Mouse (Mus musculus): ENCODE data around the gene Whamm.

Gene Whamm

GRCm38 (mm10) chr7:81571108-81571940 lies at the start of gene Whamm:
Whamm (plus strand) TSS chr7:81571266.
- WGBS, result under 1% methylated on average over 92 of the region's 96 CpGs

- WGBS, result under 1% methylated on average over 31 of the region's 31 CpGs
These were observed 47.9 kb upstream of the Whamm start for GRCm38 (mm10) chr7:81523008-81523662.

GRCm38 (mm10) chr7:81523663-81524017 lies 47.4 kb upstream of the Whamm start:
- 5% methylated on average over 13 of the region's 13 CpGs for WGBS

GRCm38 (mm10) chr7:81528918-81529317 lies 42.1 kb upstream of the Whamm start:
- 87% methylated on average over 8 of the region's 8 CpGs for WGBS

- WGBS, result 32% methylated on average over 1 of the region's 1 CpGs
These were observed 39.6 kb upstream of the Whamm start for GRCm38 (mm10) chr7:81531462-81531861.

- WGBS, result 82% methylated on average over 4 of the region's 4 CpGs
These were observed 34.6 kb upstream of the Whamm start for GRCm38 (mm10) chr7:81536478-81536877.

GRCm38 (mm10) chr7:81538070-81538675 lies 32.9 kb upstream of the Whamm start:
- WGBS, result 85% methylated on average over 2 of the region's 2 CpGs

- 33% methylated on average over 2 of the region's 2 CpGs for WGBS
These were observed 31.5 kb upstream of the Whamm start for GRCm38 (mm10) chr7:81539565-81539964.

- WGBS, result 57% methylated on average over 1 of the region's 1 CpGs
These were observed 30.1 kb upstream of the Whamm start for GRCm38 (mm10) chr7:81540999-81541398.

- 37% methylated on average over 7 of the region's 7 CpGs for WGBS
These were observed 29.0 kb upstream of the Whamm start for GRCm38 (mm10) chr7:81541924-81542524.

- 86% methylated on average over 8 of the region's 8 CpGs for WGBS
These were observed 28.1 kb upstream of the Whamm start for GRCm38 (mm10) chr7:81542934-81543333.

GRCm38 (mm10) chr7:81548864-81549263 lies 22.2 kb upstream of the Whamm start:
- WGBS, result 86% methylated on average over 11 of the region's 11 CpGs

- 61% methylated on average over 4 of the region's 4 CpGs for WGBS
These were observed 17.5 kb upstream of the Whamm start for GRCm38 (mm10) chr7:81553589-81553988.

- WGBS, result 64% methylated on average over 2 of the region's 2 CpGs
These were observed 16.7 kb upstream of the Whamm start for GRCm38 (mm10) chr7:81554369-81554768.

- WGBS, result 80% methylated on average over 4 of the region's 4 CpGs
These were observed 14.2 kb upstream of the Whamm start for GRCm38 (mm10) chr7:81556839-81557238.

GRCm38 (mm10) chr7:81557252-81557984 lies 13.6 kb upstream of the Whamm start:
- WGBS, result 65% methylated on average over 7 of the region's 7 CpGs

- WGBS, result 86% methylated on average over 4 of the region's 4 CpGs
These were observed 13.1 kb upstream of the Whamm start for GRCm38 (mm10) chr7:81557985-81558360.

- 92% methylated on average over 14 of the region's 14 CpGs for WGBS
These were observed 11.7 kb upstream of the Whamm start for GRCm38 (mm10) chr7:81559231-81559980.

GRCm38 (mm10) chr7:81560101-81561049 lies 10.7 kb upstream of the Whamm start:
- 64% methylated on average over 8 of the region's 8 CpGs for WGBS

GRCm38 (mm10) chr7:81561211-81561610 lies 9.9 kb upstream of the Whamm start:
- 84% methylated on average over 5 of the region's 5 CpGs for WGBS

Measured in cerebral cortex, adult 2 months (tissue).